Mouse (Mus musculus) thymus, adult 2 months (tissue): ENCODE measurements around the gene Ttc16.

ENCODE experiments used
- CTCF ChIP-seq: fragments of 200-500 bp; IDR thresholded peaks from 2 replicates; pipeline ENCODE4 v1.5.1; 2012; ENCODE audit warnings: mild to moderate bottlenecking, control low read depth, low read length, moderate library complexity, borderline replicate concordance; ENCODE audit not compliant: control insufficient read depth, poor library complexity, insufficient read depth; ENCODE audit errors: extremely low read depth
- POLR2A ChIP-seq: fragments of 200-500 bp; IDR thresholded peaks from 2 replicates; pipeline ENCODE4 v1.6.1; 2012; ENCODE audit warnings: mild to moderate bottlenecking, low read length, control low read depth, moderate library complexity; ENCODE audit not compliant: control insufficient read depth, poor library complexity, insufficient read depth; ENCODE audit errors: extremely low read depth

DNA sequence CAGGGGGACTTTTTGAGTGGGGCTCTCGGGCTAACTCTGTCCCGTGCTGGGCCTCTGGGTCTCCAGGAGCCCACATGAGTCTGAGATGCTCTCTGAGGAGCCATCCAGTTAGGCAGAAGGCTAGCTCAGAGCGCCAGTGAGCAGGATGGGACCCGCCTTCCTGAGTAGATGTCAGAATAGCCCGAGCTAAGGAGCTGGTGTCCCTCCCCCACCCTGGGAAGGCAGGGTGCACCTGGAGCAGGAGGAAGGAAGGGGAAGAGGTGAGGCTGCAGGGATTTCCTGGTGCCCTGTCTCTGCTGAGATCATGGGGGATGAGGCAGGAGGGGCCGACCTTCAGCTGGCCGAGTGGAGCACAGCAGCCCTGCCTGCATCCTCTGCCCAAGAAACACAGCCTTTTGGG lies 47.0 kb downstream of the Ttc16 start:
- TF ChIP-seq POLR2A = no peak
- no peak for TF ChIP-seq CTCF
